Mouse (Mus musculus) neutrophil, adult 5-6 weeks (primary cell): Measurements from ENCODE around the gene 1700049E17Rik2. TPM values are rescaled to one million over a fixed set of nuclear protein-coding genes. Genes with fewer than 3 reads are reported as not detected.
"Not testable (repeated sequence)": the region's sequence is repeated elsewhere in the genome, so short reads cannot be mapped to it uniquely, and the experiment has no call there.

ENCODE experiments used
- ATAC-seq: fragments of 151-379, 151-347 bp; 2 replicates; pipeline ENCODE4 v1.8.0; 2017; ENCODE audit warnings: mild to moderate bottlenecking, moderate TSS enrichment; ENCODE audit not compliant: insufficient number of reproducible peaks, poor library complexity, low FRiP score, severe bottlenecking; ENCODE audit errors: extremely low read depth
- total RNA-seq: library from RNA; stranded (forward); fragments of 200-1000 nt; gene quantifications from 2 replicates; pipeline ENCODE4 v1.2.3, GENCODE M21; 2017

The 1700049E17Rik2 gene
- not detected in 2 replicates for total RNA-seq

GRCm38 (mm10) chr14:41572911-41573310 lies at the start of gene 1700049E17Rik2:
Gene 1700049E17Rik2, plus strand, starts transcription at chr14:41573211.
- ATAC-seq = not testable (repeated sequence)

DNA sequence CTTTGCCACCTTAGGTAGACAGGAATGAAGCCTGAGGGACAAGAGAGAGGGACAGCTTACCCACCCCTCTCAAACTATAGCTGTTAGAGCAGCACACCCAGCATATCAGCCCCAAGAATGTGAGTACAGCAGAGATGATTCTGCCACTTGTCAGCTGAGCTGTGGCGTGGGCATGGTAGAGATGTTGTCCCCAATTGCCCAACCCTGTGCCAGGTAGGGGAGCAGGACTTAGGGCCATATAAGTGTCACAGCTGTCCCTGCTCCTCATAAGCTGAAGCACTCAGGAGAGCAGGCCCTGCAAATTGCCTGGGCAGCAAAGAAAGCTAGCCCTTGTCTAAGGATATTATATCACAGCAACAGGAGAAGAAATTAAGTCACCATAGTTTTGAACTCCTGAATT lies 48.3 kb upstream of the 1700049E17Rik2 start:
- ATAC-seq = not testable (repeated sequence)

DNA sequence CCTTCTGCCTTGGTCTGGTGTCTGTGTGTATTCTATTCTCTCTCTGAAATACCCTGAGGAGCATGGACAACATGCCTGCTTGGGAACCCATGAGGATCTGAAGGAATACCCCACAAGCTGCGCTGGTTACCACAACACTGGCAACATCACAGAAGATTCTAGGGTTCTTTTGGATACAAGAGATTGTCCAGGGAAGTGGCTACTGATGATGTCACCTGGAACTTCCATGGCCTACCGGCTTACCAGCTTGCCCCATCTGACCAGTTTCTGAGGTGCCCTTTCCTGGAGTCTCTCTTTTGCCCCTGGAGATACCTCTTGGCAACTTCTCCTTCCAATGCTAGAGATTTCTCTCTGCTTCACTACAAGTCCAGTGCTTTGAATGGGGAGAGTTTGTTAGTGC lies 17.5 kb upstream of the 1700049E17Rik2 start, which contains the start of gene Gm7970:
TSS of gene Gm7970 (minus strand) at position 101 of the 400 bp plus-strand sequence.
- ATAC-seq = not testable (repeated sequence)

DNA sequence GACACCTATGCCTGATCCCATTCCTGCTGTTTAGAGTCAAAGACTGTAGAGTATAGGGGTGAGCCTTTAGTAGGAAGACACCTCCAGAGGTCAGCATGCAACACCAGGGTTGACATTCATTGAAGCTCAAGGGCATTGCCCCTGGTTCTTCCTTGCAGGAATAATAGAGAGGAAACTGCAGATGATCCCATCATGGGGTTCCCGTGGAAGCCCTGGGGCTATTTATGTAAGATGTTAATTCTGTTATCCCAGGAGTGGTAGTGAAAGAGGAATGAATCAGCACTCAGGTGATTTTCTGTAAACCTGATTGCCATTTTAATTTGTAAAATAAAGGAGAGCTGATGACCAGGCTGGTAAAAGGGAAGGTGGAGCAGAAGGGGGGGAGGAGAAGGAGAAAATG lies 13.3 kb downstream of the 1700049E17Rik2 start:
- ATAC-seq = not testable (repeated sequence)

GRCm38 (mm10) chr14:41600935-41601334 lies 27.9 kb downstream of the 1700049E17Rik2 start:
- ATAC-seq = not testable (repeated sequence)

DNA sequence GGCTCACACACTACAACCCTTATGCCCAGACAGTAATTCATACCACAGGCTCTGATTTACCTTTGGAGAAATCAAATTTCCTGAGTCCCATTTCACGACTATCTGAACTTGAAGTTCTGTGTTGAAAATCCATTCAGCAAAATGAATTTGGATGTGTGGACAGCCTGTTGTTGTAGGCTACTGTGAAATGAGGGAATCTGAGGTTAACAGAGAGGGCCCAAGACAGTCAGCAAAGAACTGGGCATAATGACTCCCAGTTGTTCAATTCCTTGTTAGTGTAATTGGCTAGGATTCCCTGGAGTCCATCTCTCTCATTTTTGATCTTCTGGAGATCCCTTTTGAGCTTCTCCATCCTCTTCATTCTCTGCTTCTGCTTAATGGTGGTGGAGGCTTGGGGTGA lies 37.7 kb downstream of the 1700049E17Rik2 start:
- not testable (repeated sequence) for ATAC-seq

- not testable (repeated sequence) for ATAC-seq
Measured at GRCm38 (mm10) chr14:41622535-41622934, 49.5 kb downstream of the 1700049E17Rik2 start.

DNA sequence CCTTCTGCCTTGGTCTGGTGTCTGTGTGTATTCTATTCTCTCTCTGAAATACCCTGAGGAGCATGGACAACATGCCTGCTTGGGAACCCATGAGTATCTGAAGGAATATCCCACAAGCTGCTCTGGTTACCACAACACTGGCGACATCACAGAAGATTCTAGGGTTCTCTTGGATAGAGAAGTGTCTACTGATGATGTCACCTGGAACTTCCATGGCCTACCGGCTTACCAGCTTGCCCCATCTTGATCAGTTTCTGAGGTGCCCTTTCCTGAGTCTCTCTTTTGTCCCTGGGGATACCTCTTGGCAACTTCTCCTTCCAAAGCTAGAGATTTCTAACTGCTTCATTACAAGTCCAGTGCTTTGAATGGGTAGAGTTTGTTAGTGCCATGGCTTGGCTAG lies 51.5 kb downstream of the 1700049E17Rik2 start, which contains the start of gene Gm3072:
TSS of gene Gm3072 (minus strand) at position 101 of the 400 bp plus-strand sequence.
- ATAC-seq = not testable (repeated sequence)

- not testable (repeated sequence) for ATAC-seq
Measured at GRCm38 (mm10) chr14:41630144-41630543, 57.1 kb downstream of the 1700049E17Rik2 start.

Other genes with a start within 250 kb of the 1700049E17Rik2 start
- gene Gm5798, start 224.6 kb upstream of the 1700049E17Rik2 start, total RNA-seq = not detected in 2 replicates
- gene Gm7945, start 186.8 kb upstream of the 1700049E17Rik2 start, total RNA-seq = not detected in 2 replicates
- gene Gm6482, start 164.9 kb upstream of the 1700049E17Rik2 start, total RNA-seq = not detected in 2 replicates
- not detected in 2 replicates for gene Gm7954, start 119.7 kb upstream of the 1700049E17Rik2 start, total RNA-seq
- gene Gm3486, start 83.7 kb upstream of the 1700049E17Rik2 start, total RNA-seq = not detected in 2 replicates
- not detected in 2 replicates for gene Gm7970, start 17.6 kb upstream of the 1700049E17Rik2 start, total RNA-seq
- not detected in 2 replicates for gene Gm3072, start 51.4 kb downstream of the 1700049E17Rik2 start, total RNA-seq
- not detected in 2 replicates for gene Gm3676, start 73.3 kb downstream of the 1700049E17Rik2 start, total RNA-seq
- gene Gm8068, start 128.7 kb downstream of the 1700049E17Rik2 start, total RNA-seq = not detected in 2 replicates
- not detected in 2 replicates for gene Gm7929, start 177.4 kb downstream of the 1700049E17Rik2 start, total RNA-seq
- not detected in 2 replicates for gene Gm47189, start 199.2 kb downstream of the 1700049E17Rik2 start, total RNA-seq